Mouse (Mus musculus): ENCODE results near the gene Kpna6. TPM values are rescaled to one million over a fixed set of nuclear protein-coding genes. Genes with fewer than 3 reads are reported as not detected.

The Kpna6 gene
- polyA plus RNA-seq, 1 experiment from 2014 or later: 16.5 TPM

GRCm38 (mm10) chr4:129697191-129697590, 24.6 kb upstream of the Kpna6 start:
- Histone ChIP-seq H3K27ac (ENCODE audit: low read depth, low read length) (peak overlapping the region; percentile 96), H3K4me3 (ENCODE audit: low read depth, low read length) (peak overlapping the region; percentile 64), H3K4me1 (ENCODE audit: control insufficient read depth, insufficient read depth, low read length) (peaks cover 20% of the 10 kb centered on the region), H3K36me3 (ENCODE audit: control insufficient read depth, insufficient read depth, low read length) (peaks cover 26% of the 10 kb centered on the region), H3K9ac (ENCODE audit: low read length) (peak overlapping the region; percentile 84), H3K4me2 (ENCODE audit: low read length) (peak overlapping the region; percentile 63), H3K9me3 (replicated peaks; ENCODE audit: control insufficient read depth, low read length) (no peaks in the 10 kb centered on the region), H3K27me3 (replicated peaks; ENCODE audit: control insufficient read depth, insufficient read depth, low read length) (no peaks in the 10 kb centered on the region)
- ATAC-seq (no peak), DNase-seq (ENCODE audit: low spot score) (no peak)
- 81% methylated on average over 7 of the region's 7 CpGs for WGBS

GRCm38 (mm10) chr4:129696158-129696985, 23.8 kb upstream of the Kpna6 start, which contains the start of gene Tmem39b:
Tmem39b (minus strand) TSS chr4:129696838.
- Histone ChIP-seq H3K4me3 (ENCODE audit: low read depth, low read length) (peak within 1 kb of the TSS; percentile 64), H3K4me1 (ENCODE audit: control insufficient read depth, insufficient read depth, low read length) (peaks cover 13% of the 10 kb centered on the region), H3K27me3 (replicated peaks; ENCODE audit: control insufficient read depth, insufficient read depth, low read length) (no peaks in the 10 kb centered on the region), H3K9me3 (replicated peaks; ENCODE audit: control insufficient read depth, low read length) (no peaks in the 10 kb centered on the region), H3K36me3 (ENCODE audit: control insufficient read depth, insufficient read depth, low read length) (peaks cover 28% of the 10 kb centered on the region), H3K27ac (ENCODE audit: low read depth, low read length) (peak within 1 kb of the TSS; percentile 96), H3K9ac (ENCODE audit: low read length) (peak within 1 kb of the TSS; percentile 84), H3K4me2 (ENCODE audit: low read length) (peak within 1 kb of the TSS; percentile 63)
- under 1% methylated on average over 44 of the region's 57 CpGs for WGBS
- ATAC-seq: peak; percentile 91
- peak; percentile 98 for DNase-seq (ENCODE audit: low spot score)

GRCm38 (mm10) chr4:129695815-129696157, 23.2 kb upstream of the Kpna6 start:
- Histone ChIP-seq H3K36me3 (ENCODE audit: control insufficient read depth, insufficient read depth, low read length) (peaks cover 34% of the 10 kb centered on the region), H3K4me2 (ENCODE audit: low read length) (peak overlapping the region; percentile 63), H3K9me3 (replicated peaks; ENCODE audit: control insufficient read depth, low read length) (no peaks in the 10 kb centered on the region), H3K27me3 (replicated peaks; ENCODE audit: control insufficient read depth, insufficient read depth, low read length) (no peaks in the 10 kb centered on the region), H3K27ac (ENCODE audit: low read depth, low read length) (peak overlapping the region; percentile 96), H3K9ac (ENCODE audit: low read length) (peak overlapping the region; percentile 84), H3K4me3 (ENCODE audit: low read depth, low read length) (peak overlapping the region; percentile 64), H3K4me1 (ENCODE audit: control insufficient read depth, insufficient read depth, low read length) (peaks cover 13% of the 10 kb centered on the region)
- DNase-seq (ENCODE audit: low spot score) (no peak), ATAC-seq (no peak)
- WGBS: 28% methylated on average over 6 of the region's 6 CpGs

GRCm38 (mm10) chr4:129684531-129684930, 12.0 kb upstream of the Kpna6 start:
- Histone ChIP-seq H3K36me3 (ENCODE audit: control insufficient read depth, insufficient read depth, low read length) (peaks cover 94% of the 10 kb centered on the region), H3K4me3 (ENCODE audit: low read depth, low read length) (no peak overlapping the region), H3K27ac (ENCODE audit: low read depth, low read length) (no peak overlapping the region), H3K4me2 (ENCODE audit: low read length) (no peak overlapping the region), H3K9me3 (replicated peaks; ENCODE audit: control insufficient read depth, low read length) (no peaks in the 10 kb centered on the region), H3K4me1 (ENCODE audit: control insufficient read depth, insufficient read depth, low read length) (no peaks in the 10 kb centered on the region), H3K9ac (ENCODE audit: low read length) (no peak overlapping the region), H3K27me3 (replicated peaks; ENCODE audit: control insufficient read depth, insufficient read depth, low read length) (no peaks in the 10 kb centered on the region)
- no peak for DNase-seq (ENCODE audit: low spot score)
- WGBS: 92% methylated on average over 6 of the region's 6 CpGs
- ATAC-seq: no peak

- ATAC-seq (no peak), DNase-seq (ENCODE audit: low spot score) (no peak)
- peaks cover 94% of the 10 kb centered on the region for H3K36me3 ChIP-seq (ENCODE audit: control insufficient read depth, insufficient read depth, low read length)
- H3K4me2 ChIP-seq (ENCODE audit: low read length): no peak overlapping the region
- 89% methylated on average over 11 of the region's 11 CpGs for WGBS
- H3K9me3 ChIP-seq (replicated peaks; ENCODE audit: control insufficient read depth, low read length): no peaks in the 10 kb centered on the region
- H3K4me1 ChIP-seq (ENCODE audit: control insufficient read depth, insufficient read depth, low read length): no peaks in the 10 kb centered on the region
- H3K4me3 ChIP-seq (ENCODE audit: low read depth, low read length): no peak overlapping the region
- no peak overlapping the region for H3K9ac ChIP-seq (ENCODE audit: low read length)
- H3K27ac ChIP-seq (ENCODE audit: low read depth, low read length): no peak overlapping the region
- no peaks in the 10 kb centered on the region for H3K27me3 ChIP-seq (replicated peaks; ENCODE audit: control insufficient read depth, insufficient read depth, low read length)
Observed at GRCm38 (mm10) chr4:129683901-129684493, 11.4 kb upstream of the Kpna6 start.

GRCm38 (mm10) chr4:129681837-129682236, 9.3 kb upstream of the Kpna6 start:
- Histone ChIP-seq H3K4me2 (ENCODE audit: low read length) (no peak overlapping the region), H3K4me1 (ENCODE audit: control insufficient read depth, insufficient read depth, low read length) (no peaks in the 10 kb centered on the region), H3K27me3 (replicated peaks; ENCODE audit: control insufficient read depth, insufficient read depth, low read length) (no peaks in the 10 kb centered on the region), H3K27ac (ENCODE audit: low read depth, low read length) (no peak overlapping the region), H3K4me3 (ENCODE audit: low read depth, low read length) (no peak overlapping the region), H3K36me3 (ENCODE audit: control insufficient read depth, insufficient read depth, low read length) (peaks cover 96% of the 10 kb centered on the region), H3K9me3 (replicated peaks; ENCODE audit: control insufficient read depth, low read length) (no peaks in the 10 kb centered on the region), H3K9ac (ENCODE audit: low read length) (no peak overlapping the region)
- ATAC-seq: no peak
- 93% methylated on average over 11 of the region's 11 CpGs for WGBS
- DNase-seq (ENCODE audit: low spot score): no peak

- DNase-seq (ENCODE audit: low spot score) (no peak), ATAC-seq (no peak)
- Histone ChIP-seq H3K9me3 (replicated peaks; ENCODE audit: control insufficient read depth, low read length) (no peaks in the 10 kb centered on the region), H3K27me3 (replicated peaks; ENCODE audit: control insufficient read depth, insufficient read depth, low read length) (no peaks in the 10 kb centered on the region), H3K36me3 (ENCODE audit: control insufficient read depth, insufficient read depth, low read length) (peaks cover 29% of the 10 kb centered on the region), H3K4me1 (ENCODE audit: control insufficient read depth, insufficient read depth, low read length) (peaks cover 3% of the 10 kb centered on the region; the same call in 1 of the 2 replicates), H3K4me2 (ENCODE audit: low read length) (peak overlapping the region; percentile 97), H3K9ac (ENCODE audit: low read length) (peak overlapping the region; percentile 96), H3K4me3 (ENCODE audit: low read depth, low read length) (peak overlapping the region; percentile 98), H3K27ac (ENCODE audit: low read depth, low read length) (peak overlapping the region; percentile 58; the same call in 1 of the 2 replicates)
- WGBS: 12% methylated on average over 10 of the region's 10 CpGs
Observed at GRCm38 (mm10) chr4:129672878-129673449, 397 bp upstream of the Kpna6 start.

GRCm38 (mm10) chr4:129671491-129672082, 980 bp downstream of the Kpna6 start:
- peaks cover 3% of the 10 kb centered on the region; the same call in 1 of the 2 replicates for H3K4me1 ChIP-seq (ENCODE audit: control insufficient read depth, insufficient read depth, low read length)
- H3K4me2 ChIP-seq (ENCODE audit: low read length): peak overlapping the region; percentile 97
- peak overlapping the region; percentile 98 for H3K4me3 ChIP-seq (ENCODE audit: low read depth, low read length)
- 7% methylated on average over 12 of the region's 12 CpGs for WGBS
- DNase-seq (ENCODE audit: low spot score) (peak; percentile 75), ATAC-seq (no peak)
- H3K9me3 ChIP-seq (replicated peaks; ENCODE audit: control insufficient read depth, low read length): no peaks in the 10 kb centered on the region
- peaks cover 19% of the 10 kb centered on the region for H3K36me3 ChIP-seq (ENCODE audit: control insufficient read depth, insufficient read depth, low read length)
- H3K9ac ChIP-seq (ENCODE audit: low read length): peak overlapping the region; percentile 96
- no peaks in the 10 kb centered on the region for H3K27me3 ChIP-seq (replicated peaks; ENCODE audit: control insufficient read depth, insufficient read depth, low read length)
- H3K27ac ChIP-seq (ENCODE audit: low read depth, low read length): peak overlapping the region; percentile 88; the same call in 1 of the 2 replicates

All from forebrain, embryonic 14.5 days (tissue).